Mouse (Mus musculus) lung, adult 18-20 months (tissue): ENCODE measurements at regions not wholly inside any gene's neighbourhood (a gene's known extent, or its start where the extent isn't known, plus 50 kb on each side); places are given as distances from the start of the nearest gene placed in this dataset.

Experiments
- DNase-seq, 2 experiments: peaks; one replicate each; pipeline ENCODE4 v3.0.0; 2022; ENCODE audit warnings: mixed read lengths in 2 of 2

DNA sequence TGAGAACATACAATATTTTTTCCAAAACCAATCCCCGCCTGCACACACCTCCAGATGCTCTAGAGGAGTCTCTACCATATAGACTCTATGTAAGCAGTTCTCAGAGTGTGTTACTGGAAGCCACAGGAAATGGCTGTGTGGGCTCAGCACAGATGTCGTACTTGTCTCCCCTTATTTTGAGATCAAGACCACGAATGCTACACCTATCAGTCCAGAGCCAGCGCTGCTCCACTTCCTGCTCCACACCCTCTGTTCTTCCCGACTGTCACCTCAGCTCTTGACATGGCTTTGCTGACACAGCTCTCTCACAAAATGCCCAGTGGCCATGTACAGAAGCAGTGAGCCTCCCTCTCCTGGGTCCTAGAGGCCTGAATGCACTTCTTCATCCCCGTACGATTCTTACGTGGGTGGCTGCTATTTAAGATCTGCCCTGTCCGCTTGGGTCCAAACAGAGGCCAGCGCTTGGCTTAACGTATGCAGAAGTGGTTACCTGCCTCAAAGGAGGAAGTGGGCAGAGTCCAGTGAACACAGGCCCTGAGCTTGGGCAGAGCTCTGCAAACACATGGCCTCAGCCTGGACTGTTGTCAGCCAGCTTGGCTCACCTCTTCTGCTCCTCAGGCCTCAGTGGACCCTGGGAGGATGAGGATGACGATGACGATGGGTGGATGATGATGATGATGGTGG lies 80.5 kb upstream of the Msx2 start:
- DNase-seq = no peak

DNA sequence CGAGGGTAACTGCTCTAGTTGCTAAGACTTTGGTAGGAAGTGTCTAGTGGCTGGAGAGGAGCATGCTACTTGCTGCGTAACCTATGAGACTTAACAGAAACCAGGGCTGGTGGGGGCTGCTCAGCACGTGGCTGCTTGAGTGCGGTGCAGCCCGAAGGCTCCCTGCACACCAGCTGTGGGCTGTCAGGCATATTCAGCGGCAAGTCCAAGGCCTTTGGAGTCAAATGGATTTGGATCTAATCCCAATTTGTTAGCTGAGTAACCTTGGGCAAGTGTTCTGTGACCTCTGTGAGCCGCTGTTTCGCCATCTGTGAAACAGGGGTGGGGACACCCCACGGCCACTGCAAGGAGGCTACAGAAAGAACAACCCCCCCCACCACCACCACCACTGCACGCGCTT lies 75.5 kb upstream of the Msx2 start:
- peak in 1 of 2 experiments; percentile 4 for DNase-seq

DNA sequence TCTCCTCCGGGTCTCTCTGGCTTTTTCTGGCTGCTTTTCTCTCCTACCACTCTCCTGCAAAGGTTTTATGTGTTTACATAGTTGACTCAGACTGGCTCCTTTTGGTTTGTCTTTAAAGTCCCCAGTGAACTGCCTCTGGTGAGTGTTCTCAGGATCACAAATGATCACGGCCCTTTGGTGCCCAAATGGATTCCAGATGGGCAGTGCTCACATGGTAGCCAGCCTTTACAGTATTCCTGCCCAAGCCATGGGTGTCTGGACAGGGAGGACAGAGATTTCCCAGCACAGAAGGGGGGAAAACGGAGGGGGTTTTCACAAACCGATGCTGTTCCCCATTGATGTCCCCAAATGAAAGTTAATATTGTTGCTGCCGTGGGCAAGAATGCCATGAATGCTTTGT lies 70.4 kb upstream of the Msx2 start:
- DNase-seq = no peak

DNA sequence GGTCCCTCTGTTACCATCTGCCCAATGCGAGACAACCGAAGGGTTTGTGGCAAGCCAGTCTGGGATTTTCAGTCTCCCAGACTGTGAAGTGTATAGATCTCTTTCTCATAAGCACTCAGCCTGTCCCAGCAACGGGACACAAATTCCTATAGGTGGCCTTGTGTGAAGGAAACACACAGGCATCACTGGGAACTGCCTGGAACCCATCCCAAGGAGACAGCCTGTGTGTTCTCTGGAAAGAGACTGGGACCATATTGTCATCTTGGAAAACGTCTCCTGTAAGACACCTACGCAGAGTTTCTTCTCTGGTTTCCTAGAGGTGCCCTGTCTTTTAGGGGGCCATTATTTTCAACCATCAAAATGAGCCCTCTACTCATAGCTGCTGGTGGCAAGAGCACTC lies 66.9 kb upstream of the Msx2 start:
- DNase-seq = no peak

DNA sequence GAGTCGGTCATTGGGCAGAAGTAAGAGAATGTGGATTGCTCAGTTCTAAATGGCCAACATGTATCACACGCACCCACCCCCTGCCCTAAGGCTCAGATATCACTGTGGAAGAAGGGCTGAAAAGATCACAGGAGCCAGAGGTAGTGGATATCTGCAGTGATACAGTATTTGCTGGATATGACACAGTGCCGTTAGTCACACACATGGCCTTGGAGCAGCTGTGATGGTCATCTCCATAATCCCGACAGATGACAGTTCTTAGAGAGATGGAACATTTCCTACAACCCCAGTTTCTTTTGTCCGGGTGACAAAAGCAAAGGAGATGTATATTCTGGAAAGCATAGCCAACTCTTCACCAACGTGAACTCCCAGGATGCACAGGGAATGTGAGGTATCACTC lies 65.1 kb upstream of the Msx2 start:
- no peak for DNase-seq

DNA sequence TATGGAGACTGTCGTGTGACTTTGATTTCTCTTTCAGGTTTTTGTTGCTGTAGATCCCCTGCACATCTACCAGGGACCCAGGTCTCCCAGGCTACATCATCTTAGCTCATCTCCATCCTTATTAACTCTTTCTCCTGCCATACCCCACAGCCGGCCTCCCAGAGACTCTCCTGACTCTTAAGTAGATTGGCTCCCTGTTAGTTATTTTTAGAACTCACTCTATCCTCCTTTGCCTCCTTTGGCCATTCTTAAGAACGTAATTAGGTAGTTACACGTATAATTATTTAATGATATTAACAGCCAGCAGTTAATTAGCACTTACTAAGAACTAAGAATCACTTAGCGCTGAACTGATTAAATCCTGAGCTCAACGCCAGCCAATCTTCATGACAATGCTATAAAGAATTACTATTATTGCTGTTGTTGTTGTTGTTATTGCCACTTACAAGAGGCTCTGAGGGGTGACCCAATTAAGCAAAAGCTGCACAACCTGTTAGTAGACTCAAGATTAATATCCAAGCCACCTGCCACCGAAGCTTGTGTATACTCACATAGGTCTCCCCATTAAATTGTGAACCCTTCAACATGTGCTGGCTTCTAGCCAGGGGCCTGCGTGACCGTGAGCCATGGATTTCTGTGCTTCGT lies 63.0 kb upstream of the Msx2 start:
- no peak for DNase-seq

DNA sequence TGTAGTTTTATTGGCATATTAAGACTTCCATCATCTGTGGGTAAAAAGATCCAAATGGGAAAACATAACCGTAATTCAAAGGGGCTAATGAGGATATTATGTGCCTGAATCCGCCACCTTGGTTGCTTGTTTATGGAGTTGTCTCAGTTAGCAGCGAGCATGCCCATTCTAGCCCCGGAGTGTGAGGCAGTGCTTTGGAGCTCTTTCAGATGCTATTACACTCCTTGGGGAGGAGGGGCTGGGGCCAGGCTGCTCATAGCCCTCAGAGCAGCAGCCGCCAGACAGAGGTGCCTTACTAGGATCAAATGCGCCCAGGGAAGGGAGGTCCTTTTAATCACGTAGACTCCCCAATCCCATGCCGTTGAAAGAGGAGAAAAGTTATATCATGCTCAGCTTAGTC lies 60.9 kb upstream of the Msx2 start:
- DNase-seq = no peak

DNA sequence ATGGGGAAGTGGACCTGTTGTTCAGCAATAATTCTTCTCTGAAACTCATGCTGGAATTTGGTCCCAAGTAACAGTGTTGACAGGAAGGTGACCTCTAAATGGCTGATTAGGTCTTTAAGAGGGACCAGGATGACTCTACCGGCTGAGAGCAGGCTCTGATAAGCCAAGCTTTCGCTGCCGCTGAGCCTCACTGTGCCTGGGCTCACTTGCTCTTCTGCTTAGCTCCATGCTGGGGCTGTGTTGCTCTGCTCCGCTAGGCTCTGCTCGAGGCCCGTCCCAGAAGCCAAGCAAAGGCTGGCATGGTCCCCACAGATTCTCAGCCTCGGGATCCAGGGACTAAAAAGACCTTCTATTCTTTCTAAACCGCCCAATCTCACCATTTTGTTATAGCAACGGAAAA lies 54.0 kb upstream of the Msx2 start:
- DNase-seq = no peak

DNA sequence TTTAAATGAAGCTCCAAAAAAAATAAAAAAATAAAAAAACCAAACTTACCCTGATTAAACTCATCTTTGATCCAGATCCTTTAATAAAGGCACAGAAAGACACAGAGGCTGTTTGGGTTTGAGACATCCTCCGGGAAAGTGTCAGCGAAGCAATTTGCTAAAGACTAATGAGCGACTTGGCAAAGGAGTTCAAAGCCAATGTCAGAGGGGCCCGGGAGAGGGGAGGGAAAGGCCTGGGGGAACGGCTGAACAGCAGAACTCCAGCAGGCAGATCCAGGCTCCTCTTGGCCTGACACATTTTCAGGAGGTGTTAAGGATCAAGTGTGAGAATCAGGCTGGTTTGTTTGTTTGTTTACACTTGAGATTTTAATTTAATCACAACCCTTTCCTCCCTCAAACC lies 49.9 kb upstream of the Msx2 start:
- DNase-seq = no peak
